Mouse (Mus musculus): Measurements from ENCODE around the gene Sh2b3. TPM values are rescaled to one million over a fixed set of nuclear protein-coding genes. Genes with fewer than 3 reads are reported as not detected.

The Sh2b3 gene
- 79.7 TPM for polyA plus RNA-seq (2015; fragmentation: Illumina TruSeq; extraction: RNeasy Lipid Tissue Mini Kit (QIAGEN cat#74804); ENCODE audit: insufficient read depth, low replicate concordance)

DNA sequence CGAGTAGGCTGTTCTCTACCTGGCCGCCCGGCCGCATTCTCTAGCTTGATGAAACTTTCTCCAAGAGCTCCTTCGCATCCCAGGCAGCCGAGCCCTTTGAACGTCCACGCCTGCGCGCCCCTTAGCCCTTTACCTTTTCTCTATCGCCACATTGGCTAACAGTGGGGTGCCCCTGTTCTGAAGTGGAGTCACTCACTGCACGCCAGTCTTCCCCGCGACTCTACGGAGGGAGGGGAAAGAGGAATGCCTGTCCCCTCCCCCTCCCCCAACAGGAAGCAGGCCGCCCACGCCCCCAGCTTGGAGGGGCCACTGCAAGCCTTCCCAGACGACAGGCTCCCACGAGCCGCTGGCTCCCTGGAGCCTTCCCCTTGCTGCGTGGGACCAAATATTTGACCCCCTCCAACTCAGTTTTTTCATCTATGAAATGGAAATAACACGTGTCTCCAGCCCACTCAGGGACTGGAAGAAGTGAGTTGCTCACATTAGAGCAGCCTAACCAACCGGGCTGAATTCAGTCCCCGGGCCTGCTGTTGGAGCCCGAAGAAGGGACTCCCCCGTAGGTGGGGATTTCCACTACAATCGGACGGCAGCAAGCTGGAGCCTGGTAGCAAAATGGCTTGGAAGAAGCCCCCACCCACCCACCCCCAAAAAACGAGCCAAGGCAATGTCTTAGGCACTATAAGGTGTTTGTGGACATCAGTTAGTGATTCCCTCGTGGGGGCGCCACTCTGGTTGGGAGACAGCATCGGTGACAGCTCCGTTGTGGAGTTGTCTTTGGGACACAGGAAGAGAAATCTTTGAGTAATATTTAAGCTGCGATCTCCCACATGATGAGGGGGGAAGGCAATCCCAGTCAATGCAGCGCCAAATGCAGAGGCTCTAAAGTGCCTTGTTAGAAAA is at the start of gene Sh2b3:
TSS of gene Sh2b3 (minus strand) at position 206 of the 900 bp plus-strand sequence.

DNA sequence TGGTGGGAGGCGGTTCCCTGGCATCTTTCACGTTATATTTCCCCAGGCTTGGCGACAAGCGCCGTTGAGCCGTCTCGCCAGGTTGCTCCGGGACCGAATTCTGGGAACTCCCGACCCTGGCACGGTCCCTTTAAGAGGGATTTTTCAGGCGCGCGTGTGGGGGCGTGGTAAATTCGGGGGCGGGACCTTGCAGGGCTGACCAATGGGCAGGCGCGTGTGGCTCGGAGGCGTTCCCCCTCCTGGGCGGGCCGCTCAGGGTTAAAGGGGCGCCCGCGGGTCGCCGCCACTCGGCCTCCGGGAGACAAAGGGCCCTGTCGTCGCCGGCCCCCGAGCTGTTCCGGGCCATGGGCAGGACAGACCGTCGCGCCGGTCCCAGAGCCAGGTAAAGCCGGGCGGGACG is 11.3 kb upstream of the Sh2b3 start, which contains the start of gene Pheta1:
TSS of gene Pheta1 (plus strand) at position 242 of the 400 bp plus-strand sequence.

Other genes with a start within 250 kb of the Sh2b3 start
- 192 TPM for gene Aldh2, start 243.8 kb downstream of the Sh2b3 start, polyA plus RNA-seq (2015; fragmentation: Illumina TruSeq; extraction: RNeasy Lipid Tissue Mini Kit (QIAGEN cat#74804); ENCODE audit: insufficient read depth, low replicate concordance)
- 6.9 TPM for gene Acad12, start 218.7 kb downstream of the Sh2b3 start, polyA plus RNA-seq (2015; fragmentation: Illumina TruSeq; extraction: RNeasy Lipid Tissue Mini Kit (QIAGEN cat#74804); ENCODE audit: insufficient read depth, low replicate concordance)
- gene Acad10, start 177.1 kb downstream of the Sh2b3 start, polyA plus RNA-seq (2015; fragmentation: Illumina TruSeq; extraction: RNeasy Lipid Tissue Mini Kit (QIAGEN cat#74804); ENCODE audit: insufficient read depth, low replicate concordance) = 3.7 TPM
- gene Brap, start 177.1 kb downstream of the Sh2b3 start, polyA plus RNA-seq (2015; fragmentation: Illumina TruSeq; extraction: RNeasy Lipid Tissue Mini Kit (QIAGEN cat#74804); ENCODE audit: insufficient read depth, low replicate concordance) = 47.5 TPM
- 57.8 TPM for gene Atxn2, start 126.3 kb downstream of the Sh2b3 start, polyA plus RNA-seq (2015; fragmentation: Illumina TruSeq; extraction: RNeasy Lipid Tissue Mini Kit (QIAGEN cat#74804); ENCODE audit: insufficient read depth, low replicate concordance)
- 0.97 TPM for gene Pheta1, start 11.3 kb upstream of the Sh2b3 start, polyA plus RNA-seq (2015; fragmentation: Illumina TruSeq; extraction: RNeasy Lipid Tissue Mini Kit (QIAGEN cat#74804); ENCODE audit: insufficient read depth, low replicate concordance)
- 0.69 TPM for gene Cux2, start 212.5 kb upstream of the Sh2b3 start, polyA plus RNA-seq (2015; fragmentation: Illumina TruSeq; extraction: RNeasy Lipid Tissue Mini Kit (QIAGEN cat#74804); ENCODE audit: insufficient read depth, low replicate concordance)

Data from spleen, adult 10 weeks (tissue).